Mouse (Mus musculus) megakaryocyte, adult 5-6 weeks (primary cell): ENCODE measurements around the gene M1ap. TPM values are rescaled to one million over a fixed set of nuclear protein-coding genes. Genes with fewer than 3 reads are reported as not detected.

Source experiments
- ATAC-seq: 2 replicates; pipeline ENCODE4 v1.8.0; 2016; ENCODE audit warnings: mild to moderate bottlenecking, inconsistent platforms; ENCODE audit not compliant: poor library complexity, severe bottlenecking
- total RNA-seq, 2 experiments: library from RNA; stranded (forward) in 1 of 2; stranded (reverse) in 1 of 2; fragments of 153-499, 151-499 nt in 1 of 2; fragments of 221-1000, 200-1000 nt in 1 of 2; gene quantifications; 2 replicates each; pipeline versions ENCODE4 v1.2.3 to v1.2.4; 2015 to 2017

The M1ap gene
- total RNA-seq, 2 experiments from 2014 or later = 0.98 to 3.5 TPM

- no peak for ATAC-seq
Observed at GRCm38 (mm10) chr6:83068706-83069487, 122.2 kb downstream of the M1ap start.

GRCm38 (mm10) chr6:83069488-83070246 lies 123.0 kb downstream of the M1ap start:
- no peak for ATAC-seq

GRCm38 (mm10) chr6:83070247-83070310 lies 123.4 kb downstream of the M1ap start, which contains the start of gene Tlx2:
TSS of gene Tlx2 (minus strand) at chr6:83070293.
- no peak for ATAC-seq

GRCm38 (mm10) chr6:83070311-83071219 lies 123.9 kb downstream of the M1ap start:
- ATAC-seq = no peak

- ATAC-seq = no peak
Observed at GRCm38 (mm10) chr6:83071220-83071619, 124.5 kb downstream of the M1ap start.

DNA sequence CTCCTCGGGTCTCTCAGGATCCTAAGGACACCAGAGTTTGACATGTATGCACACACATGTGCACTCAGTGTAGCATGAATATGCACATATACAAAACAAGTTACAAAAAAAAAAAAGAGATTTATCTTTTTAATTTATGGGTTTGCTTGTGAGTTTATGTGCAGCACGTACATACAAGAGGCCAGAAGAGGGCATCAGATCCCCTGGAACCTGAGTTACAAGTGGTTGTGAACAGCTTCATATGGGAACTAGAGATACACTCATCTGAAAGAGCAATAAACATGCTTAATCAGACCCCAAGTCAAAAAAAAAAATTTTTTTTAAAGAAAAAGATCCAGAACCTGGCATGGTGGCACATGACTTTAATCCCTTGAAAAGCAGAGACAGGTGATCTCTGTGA lies 128.3 kb downstream of the M1ap start:
- ATAC-seq = no peak

GRCm38 (mm10) chr6:83077630-83078323 lies 131.1 kb downstream of the M1ap start, which contains the start of gene Pcgf1:
TSS of gene Pcgf1 (plus strand) at chr6:83077869.
- peak; percentile 13; the same call in 1 of the 2 replicates for ATAC-seq

- ATAC-seq = peak; percentile 98
Observed at GRCm38 (mm10) chr6:83078324-83078858, 131.7 kb downstream of the M1ap start.

Other genes starting within 250 kb of the M1ap start
- 57.2 and 72.8 TPM in 2 replicates for gene Pole4, start 241.5 kb upstream of the M1ap start, total RNA-seq (2015)
- 28.1 and 28.6 TPM in 2 replicates for gene Pole4, start 241.5 kb upstream of the M1ap start, total RNA-seq (2017)
- gene Hk2, start 172.4 kb upstream of the M1ap start, total RNA-seq (2015) = 56.7 and 64.1 TPM in 2 replicates
- 70.2 and 71.2 TPM in 2 replicates for gene Hk2, start 172.4 kb upstream of the M1ap start, total RNA-seq (2017)
- 1.4 and 2.5 TPM in 2 replicates for gene Sema4f, start 7.1 kb upstream of the M1ap start, total RNA-seq (2015)
- 0.29 and 1.6 TPM in 2 replicates for gene Sema4f, start 7.1 kb upstream of the M1ap start, total RNA-seq (2017)
- 10.2 and 12.3 TPM in 2 replicates for gene Dok1, start 86.6 kb downstream of the M1ap start, total RNA-seq (2015)
- 23.5 and 26.8 TPM in 2 replicates for gene Dok1, start 86.6 kb downstream of the M1ap start, total RNA-seq (2017)
- 0.30 and 0.65 TPM in 2 replicates for gene Loxl3, start 87.3 kb downstream of the M1ap start, total RNA-seq (2015)
- 0.44 and 1.4 TPM in 2 replicates for gene Loxl3, start 87.3 kb downstream of the M1ap start, total RNA-seq (2017)
- gene Aup1, start 107.6 kb downstream of the M1ap start, total RNA-seq (2015) = 156 and 191 TPM in 2 replicates
- gene Aup1, start 107.6 kb downstream of the M1ap start, total RNA-seq (2017) = 143 and 168 TPM in 2 replicates
- gene Htra2, start 108.4 kb downstream of the M1ap start, total RNA-seq (2015) = 53.9 and 55.6 TPM in 2 replicates
- 34.1 and 41.4 TPM in 2 replicates for gene Htra2, start 108.4 kb downstream of the M1ap start, total RNA-seq (2017)
- 2.2 and 2.3 TPM in 2 replicates for gene Dqx1, start 110.9 kb downstream of the M1ap start, total RNA-seq (2015)
- gene Dqx1, start 110.9 kb downstream of the M1ap start, total RNA-seq (2017) = 0.62 and 1.2 TPM in 2 replicates
- gene Tlx2, start 123.4 kb downstream of the M1ap start, total RNA-seq (2015) = not detected in 2 replicates
- not detected in 2 replicates for gene Tlx2, start 123.4 kb downstream of the M1ap start, total RNA-seq (2017)
- gene Pcgf1, start 131.0 kb downstream of the M1ap start, total RNA-seq (2015) = 28.9 and 37.5 TPM in 2 replicates
- 10.5 and 16.6 TPM in 2 replicates for gene Pcgf1, start 131.0 kb downstream of the M1ap start, total RNA-seq (2017)
- gene Lbx2, start 139.5 kb downstream of the M1ap start, total RNA-seq (2015) = not detected in 2 replicates
- gene Lbx2, start 139.5 kb downstream of the M1ap start, total RNA-seq (2017) = not detected in 2 replicates
- gene Ccdc142, start 154.7 kb downstream of the M1ap start, total RNA-seq (2015) = 2.2 and 3.9 TPM in 2 replicates
- 0.22 and 3.2 TPM in 2 replicates for gene Ccdc142, start 154.7 kb downstream of the M1ap start, total RNA-seq (2017)
- 0.87 and 1.3 TPM in 2 replicates for gene Gm42688, start 154.7 kb downstream of the M1ap start, total RNA-seq (2015)
- gene Gm42688, start 154.7 kb downstream of the M1ap start, total RNA-seq (2017) = 2.9 and 3.0 TPM in 2 replicates
- 44.5 and 45.8 TPM in 2 replicates for gene Mrpl53, start 162.1 kb downstream of the M1ap start, total RNA-seq (2015)
- 20.8 and 27.7 TPM in 2 replicates for gene Mrpl53, start 162.1 kb downstream of the M1ap start, total RNA-seq (2017)
- 17.5 and 21.6 TPM in 2 replicates for gene Mogs, start 168.6 kb downstream of the M1ap start, total RNA-seq (2015)
- gene Mogs, start 168.6 kb downstream of the M1ap start, total RNA-seq (2017) = 33.4 and 38.7 TPM in 2 replicates
- gene Wbp1, start 174.7 kb downstream of the M1ap start, total RNA-seq (2015) = 33.5 and 34.8 TPM in 2 replicates
- gene Wbp1, start 174.7 kb downstream of the M1ap start, total RNA-seq (2017) = 74.0 and 89.9 TPM in 2 replicates
- 18.8 and 19.6 TPM in 2 replicates for gene Ino80b, start 178.5 kb downstream of the M1ap start, total RNA-seq (2015)
- 26.0 and 36.2 TPM in 2 replicates for gene Ino80b, start 178.5 kb downstream of the M1ap start, total RNA-seq (2017)
- gene Rtkn, start 188.6 kb downstream of the M1ap start, total RNA-seq (2015) = 0.52 and 0.67 TPM in 2 replicates
- 0.29 and 1.2 TPM in 2 replicates for gene Rtkn, start 188.6 kb downstream of the M1ap start, total RNA-seq (2017)
- gene Wdr54, start 209.5 kb downstream of the M1ap start, total RNA-seq (2015) = not detected in 2 replicates
- gene Wdr54, start 209.5 kb downstream of the M1ap start, total RNA-seq (2017) = 0.88 TPM in 1 of 2 replicates, not detected in the other
- gene 1700003E16Rik, start 209.5 kb downstream of the M1ap start, total RNA-seq (2015) = not detected in 2 replicates
- not detected in 2 replicates for gene 1700003E16Rik, start 209.5 kb downstream of the M1ap start, total RNA-seq (2017)
- 30.6 and 38.8 TPM in 2 replicates for gene Dctn1, start 219.0 kb downstream of the M1ap start, total RNA-seq (2015)
- gene Dctn1, start 219.0 kb downstream of the M1ap start, total RNA-seq (2017) = 41.0 and 61.7 TPM in 2 replicates